Mouse (Mus musculus) kidney, embryonic 16.5 days (tissue): ENCODE measurements at regions not wholly inside any gene's neighbourhood (a gene's known extent, or its start where the extent isn't known, plus 50 kb on each side); places are given as distances from the start of the nearest gene placed in this dataset.

Experiments
- ATAC-seq: fragments of 200-750 bp; cut with Nextera tagmentation; 2 replicates; pipeline ENCODE4 v1.8.0; 2017; ENCODE audit warnings: moderate TSS enrichment; ENCODE audit not compliant: low FRiP score, low TSS enrichment
- H3K27ac ChIP-seq: fragments of 300-500 bp; sonication (generic); 2 replicates; pipeline ENCODE4 v1.5.1; 2014; ENCODE audit warnings: low read length
- H3K27me3 ChIP-seq: fragments of 300-500 bp; sonication (generic); 2 replicates; pipeline ENCODE4 v1.6.1; 2014; ENCODE audit warnings: low read length, control low read depth, mixed read lengths; ENCODE audit not compliant: insufficient read depth
- H3K36me3 ChIP-seq: fragments of 300-500 bp; sonication (generic); 2 replicates; pipeline ENCODE4 v1.6.1; 2014; ENCODE audit warnings: low read length, control low read depth, mixed read lengths; ENCODE audit not compliant: insufficient read depth
- H3K4me1 ChIP-seq: fragments of 300-500 bp; sonication (generic); 2 replicates; pipeline ENCODE4 v1.6.1; 2014; ENCODE audit warnings: low read length, control low read depth, mixed read lengths; ENCODE audit not compliant: insufficient read depth
- H3K4me2 ChIP-seq: fragments of 300-500 bp; sonication (generic); replicated peaks from 2 replicates; pipeline ENCODE4 v1.6.1; 2014; ENCODE audit warnings: low read depth, low read length
- H3K4me3 ChIP-seq: fragments of 300-500 bp; sonication (generic); 2 replicates; pipeline ENCODE4 v1.5.1; 2014; ENCODE audit warnings: mild to moderate bottlenecking, low read length
- H3K9ac ChIP-seq: fragments of 300-500 bp; sonication (generic); replicated peaks from 2 replicates; pipeline ENCODE4 v1.6.1; 2014; ENCODE audit warnings: low read length
- H3K9me3 ChIP-seq: fragments of 300-500 bp; sonication (generic); 2 replicates; pipeline ENCODE4 v1.6.1; 2016; ENCODE audit warnings: low read length, control low read depth
- WGBS: fragments of 180-500 bp; shearing (Covaris S2); extraction: QIAGEN DNeasy Blood & Tissue Kit; methylation state at CpG from one replicate; pipeline ENCODE4 v1.1.7; 2014; 5-methylcytosine and 5-hydroxymethylcytosine counted together

DNA sequence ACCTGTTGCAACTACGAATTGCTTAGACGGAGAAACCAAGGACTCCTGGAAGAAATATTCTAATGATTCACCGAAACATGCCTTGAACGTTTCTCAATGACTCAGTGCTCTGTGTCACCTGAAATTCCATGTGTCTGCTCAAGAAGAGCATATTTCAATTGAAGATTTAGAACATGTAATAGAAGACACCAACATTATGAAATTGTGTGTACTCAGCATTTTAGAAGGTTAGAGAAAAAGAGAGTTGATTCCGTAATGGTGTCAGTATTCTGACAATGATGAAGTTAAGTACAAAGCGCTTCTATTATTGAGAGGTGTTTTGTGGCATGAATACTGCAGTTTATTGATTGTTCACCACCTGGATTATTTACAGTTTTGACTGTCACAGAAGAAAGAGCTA lies 159.1 kb upstream of the Gap43 start:
- ATAC-seq: no peak
- H3K9me3 ChIP-seq: no peaks in the 10 kb centered on the region
- WGBS: 90% methylated on average over 6 of the region's 6 CpGs

DNA sequence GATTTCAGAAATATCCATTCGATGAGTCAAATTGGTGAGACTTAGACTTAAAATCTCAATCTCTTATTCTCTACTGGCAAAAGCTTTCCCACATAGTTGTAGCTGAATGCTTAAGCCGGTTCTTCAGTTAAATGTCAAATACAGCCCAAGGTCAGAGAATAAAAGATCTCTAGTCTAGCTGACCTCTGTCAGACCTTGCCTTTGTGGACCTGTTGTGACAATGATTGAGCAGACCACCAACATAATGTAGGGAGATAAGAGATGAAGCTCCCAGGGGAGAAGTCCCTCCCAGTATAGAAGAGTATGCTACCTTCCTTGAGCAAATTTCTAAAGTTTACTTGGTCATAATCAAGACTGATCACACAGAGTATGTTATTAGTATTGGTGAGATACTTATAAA lies 157.9 kb upstream of the Gap43 start:
- Histone ChIP-seq H3K4me2 (no peak overlapping the region), H3K4me3 (no peak overlapping the region), H3K27ac (no peak overlapping the region), H3K4me1 (no peaks in the 10 kb centered on the region), H3K9ac (no peak overlapping the region), H3K27me3 (no peaks in the 10 kb centered on the region), H3K36me3 (no peaks in the 10 kb centered on the region), H3K9me3 (no peaks in the 10 kb centered on the region)
- 90% methylated on average over 2 of the region's 2 CpGs for WGBS
- no peak for ATAC-seq

More for the DNA sequence above, 159.1 kb upstream of the Gap43 start:
- Histone ChIP-seq H3K36me3 (no peaks in the 10 kb centered on the region), H3K4me3 (no peak overlapping the region), H3K27ac (no peak overlapping the region), H3K4me1 (no peaks in the 10 kb centered on the region), H3K4me2 (no peak overlapping the region), H3K9ac (no peak overlapping the region), H3K27me3 (no peaks in the 10 kb centered on the region)

DNA sequence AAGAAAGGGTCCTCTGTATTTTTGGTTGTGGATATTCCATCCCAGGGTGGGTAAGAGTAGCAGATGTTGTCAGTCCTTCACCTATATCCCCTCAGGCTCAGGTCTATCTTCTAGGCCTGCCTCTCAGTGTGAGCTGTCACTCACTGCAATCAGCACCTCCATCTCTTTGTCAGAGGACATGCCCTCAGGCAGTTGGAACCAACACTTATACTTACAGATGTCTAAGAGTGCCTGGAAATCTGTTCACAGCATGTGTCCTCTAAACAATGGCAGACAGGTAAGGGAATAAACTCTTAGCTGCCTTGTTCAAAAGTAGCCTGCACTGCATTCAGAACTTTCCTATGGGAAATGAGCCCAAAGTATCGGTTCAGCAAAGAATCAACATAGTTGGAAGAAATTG lies 153.1 kb upstream of the Gap43 start:
- WGBS: 93% methylated on average over 1 of the region's 1 CpGs
- Histone ChIP-seq H3K36me3 (no peaks in the 10 kb centered on the region), H3K27ac (no peak overlapping the region), H3K9ac (no peak overlapping the region), H3K4me2 (no peak overlapping the region), H3K27me3 (no peaks in the 10 kb centered on the region), H3K9me3 (no peaks in the 10 kb centered on the region), H3K4me3 (no peak overlapping the region), H3K4me1 (no peaks in the 10 kb centered on the region)
- ATAC-seq: no peak

DNA sequence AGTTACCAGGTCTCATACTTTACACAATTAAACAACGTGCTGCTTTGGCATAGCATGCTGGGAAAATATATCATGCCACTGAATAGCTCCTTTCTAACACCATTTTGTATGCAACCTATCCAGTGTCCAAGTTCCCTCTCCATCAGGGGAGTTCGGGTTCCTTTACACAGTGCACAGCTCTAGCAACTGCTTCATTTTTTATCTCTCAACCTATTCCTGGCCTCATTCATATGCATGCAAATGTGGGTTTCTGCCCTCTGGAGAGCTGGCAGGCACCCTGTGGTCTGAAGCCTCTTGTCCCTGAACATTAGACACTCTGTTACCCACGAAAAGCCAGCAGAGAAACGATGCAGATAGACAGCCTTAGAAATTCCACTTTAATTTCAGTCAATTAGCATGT lies 148.3 kb upstream of the Gap43 start:
- Histone ChIP-seq H3K4me3 (no peak overlapping the region), H3K4me1 (no peaks in the 10 kb centered on the region), H3K27me3 (no peaks in the 10 kb centered on the region), H3K36me3 (no peaks in the 10 kb centered on the region), H3K4me2 (no peak overlapping the region), H3K27ac (no peak overlapping the region), H3K9me3 (no peaks in the 10 kb centered on the region), H3K9ac (no peak overlapping the region)
- no peak for ATAC-seq
- 68% methylated on average over 4 of the region's 4 CpGs for WGBS

DNA sequence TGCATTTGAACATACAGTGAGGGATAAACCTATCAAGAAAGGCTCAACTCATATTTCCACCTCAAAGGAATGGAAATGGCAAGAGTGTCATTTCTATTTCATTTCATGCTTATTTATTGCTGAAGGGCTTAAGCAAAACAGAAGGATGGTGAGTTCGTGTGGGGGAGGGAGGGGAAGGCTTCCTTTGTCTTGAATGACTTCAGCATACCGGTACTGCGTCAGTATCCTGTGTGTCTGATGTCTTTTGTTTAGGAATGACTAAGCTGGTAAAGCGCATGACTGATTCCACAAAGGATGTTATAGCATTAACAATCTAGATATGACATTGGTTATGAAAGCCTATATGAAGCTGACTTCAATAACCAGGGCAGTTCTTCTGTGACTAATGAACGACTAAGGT lies 139.5 kb upstream of the Gap43 start:
- H3K27ac ChIP-seq: no peak overlapping the region
- no peak overlapping the region for H3K9ac ChIP-seq
- H3K4me2 ChIP-seq: no peak overlapping the region
- H3K9me3 ChIP-seq: no peaks in the 10 kb centered on the region
- no peaks in the 10 kb centered on the region for H3K27me3 ChIP-seq
- WGBS: 64% methylated on average over 5 of the region's 5 CpGs
- no peaks in the 10 kb centered on the region for H3K4me1 ChIP-seq
- H3K4me3 ChIP-seq: no peak overlapping the region
- no peak for ATAC-seq
- H3K36me3 ChIP-seq: no peaks in the 10 kb centered on the region

DNA sequence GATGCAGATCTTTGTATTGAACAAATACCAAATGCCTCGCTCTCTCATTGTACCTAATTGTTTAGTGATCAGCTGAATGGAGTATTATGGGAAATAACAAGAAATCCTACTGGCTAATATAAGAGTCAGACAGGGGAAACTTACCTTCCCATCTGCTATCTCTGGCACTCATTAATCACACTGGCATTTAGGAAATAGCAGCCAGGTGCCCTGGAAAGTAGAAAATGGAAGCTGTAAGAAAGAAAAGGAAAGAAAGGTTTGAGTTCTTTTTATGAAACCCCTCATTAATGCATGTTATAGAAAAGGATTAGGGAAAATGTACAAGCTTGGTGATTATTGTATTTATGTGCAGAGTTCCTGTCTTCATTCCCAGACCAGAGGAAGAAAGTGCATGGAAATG lies 126.5 kb upstream of the Gap43 start:
- no peaks in the 10 kb centered on the region for H3K36me3 ChIP-seq
- no peak for ATAC-seq
- H3K4me2 ChIP-seq: no peak overlapping the region
- H3K4me1 ChIP-seq: no peaks in the 10 kb centered on the region
- no peak overlapping the region for H3K4me3 ChIP-seq
- no peak overlapping the region for H3K27ac ChIP-seq
- WGBS: 94% methylated on average over 1 of the region's 1 CpGs
- H3K9ac ChIP-seq: no peak overlapping the region
- H3K9me3 ChIP-seq: no peaks in the 10 kb centered on the region
- H3K27me3 ChIP-seq: no peaks in the 10 kb centered on the region

DNA sequence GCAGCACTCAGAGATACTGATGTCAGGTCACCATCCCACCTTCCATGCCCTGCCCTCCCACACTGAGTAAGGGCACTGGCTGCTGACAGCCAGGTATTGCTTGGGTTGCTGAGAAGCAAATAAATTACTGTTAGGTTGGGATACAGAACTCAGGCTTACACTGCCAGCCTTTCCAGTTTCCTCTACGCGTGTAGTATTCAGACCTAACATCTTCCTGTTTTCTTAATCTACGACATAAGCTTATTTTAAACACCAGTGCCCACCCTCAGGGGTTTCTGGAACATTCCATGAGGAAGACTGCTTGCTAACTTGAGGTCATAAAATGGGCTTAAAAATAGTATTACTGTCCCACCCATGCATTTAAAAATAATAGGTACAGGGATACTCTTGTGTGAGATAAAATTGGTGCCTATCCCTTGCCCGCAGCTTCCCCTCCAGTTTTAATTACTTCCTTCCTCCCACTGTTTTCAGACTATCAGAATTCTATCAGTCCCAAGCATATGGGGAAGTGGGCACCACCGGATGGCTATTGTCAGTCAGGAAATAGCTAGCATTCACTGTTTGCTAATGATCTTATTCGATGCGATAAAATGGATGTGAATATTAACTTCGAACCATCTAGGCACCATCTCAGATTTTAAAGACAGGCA lies 116.0 kb upstream of the Gap43 start:
- H3K4me3 ChIP-seq: no peak overlapping the region
- no peak for ATAC-seq
- 70% methylated on average over 8 of the region's 8 CpGs for WGBS
- peak overlapping the region; percentile 8; the same call in 1 of the 2 replicates for H3K27ac ChIP-seq
- no peak overlapping the region for H3K4me2 ChIP-seq
- no peaks in the 10 kb centered on the region for H3K27me3 ChIP-seq
- no peaks in the 10 kb centered on the region for H3K4me1 ChIP-seq
- no peak overlapping the region for H3K9ac ChIP-seq
- no peaks in the 10 kb centered on the region for H3K9me3 ChIP-seq
- H3K36me3 ChIP-seq: no peaks in the 10 kb centered on the region

DNA sequence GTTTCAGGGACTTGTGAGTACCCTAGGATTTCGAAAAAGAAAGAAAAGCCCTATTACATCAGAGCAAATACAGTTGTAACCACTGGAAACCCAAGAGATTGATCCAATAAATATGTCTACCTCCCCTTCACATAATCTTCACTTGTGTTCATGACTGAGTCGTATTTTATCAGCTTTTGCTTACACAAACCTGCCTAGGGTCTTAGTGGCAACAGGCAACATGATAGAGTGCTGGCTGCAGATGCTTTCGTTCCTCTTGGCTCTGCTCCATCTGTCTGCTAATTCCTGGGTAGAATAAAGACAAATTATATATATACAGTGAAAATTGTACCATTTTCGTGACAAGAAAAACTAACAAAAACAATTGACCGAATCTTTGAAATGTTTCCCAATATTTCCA lies 112.9 kb upstream of the Gap43 start:
- no peak for ATAC-seq
- 53% methylated on average over 5 of the region's 5 CpGs for WGBS
- Histone ChIP-seq H3K36me3 (no peaks in the 10 kb centered on the region), H3K4me3 (no peak overlapping the region), H3K4me1 (no peaks in the 10 kb centered on the region), H3K9ac (no peak overlapping the region), H3K4me2 (no peak overlapping the region), H3K27ac (no peak overlapping the region), H3K27me3 (no peaks in the 10 kb centered on the region), H3K9me3 (no peaks in the 10 kb centered on the region)

DNA sequence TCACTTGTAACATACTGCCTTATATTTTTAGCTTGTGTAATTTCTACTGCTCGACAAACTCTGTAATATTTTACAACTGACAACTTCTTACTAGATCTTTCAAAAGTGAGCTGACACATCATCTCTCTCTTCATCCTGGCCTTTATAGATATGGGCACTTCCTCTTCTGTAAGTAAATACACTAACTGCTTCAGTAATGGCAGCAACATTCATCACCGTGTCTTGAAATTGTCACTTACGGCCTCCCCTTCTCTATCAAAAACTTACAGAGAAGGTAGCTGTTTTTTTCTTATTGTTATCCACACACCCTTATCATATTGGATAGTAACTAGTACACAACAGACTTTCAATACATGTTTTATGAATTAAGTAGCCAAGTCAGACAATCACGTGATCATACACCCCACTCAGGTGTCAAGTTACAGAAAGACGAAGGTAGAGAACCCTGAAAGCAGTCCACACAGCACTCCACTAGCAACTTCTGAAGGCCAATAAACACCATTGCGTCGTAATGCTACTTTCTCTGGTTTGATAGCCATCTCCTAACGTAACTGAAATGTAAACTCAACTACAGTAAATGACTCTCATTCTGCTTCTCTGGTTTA lies 109.5 kb upstream of the Gap43 start:
- Histone ChIP-seq H3K4me3 (no peak overlapping the region), H3K9me3 (no peaks in the 10 kb centered on the region), H3K27me3 (no peaks in the 10 kb centered on the region), H3K4me1 (no peaks in the 10 kb centered on the region), H3K27ac (no peak overlapping the region), H3K9ac (no peak overlapping the region), H3K36me3 (no peaks in the 10 kb centered on the region), H3K4me2 (no peak overlapping the region)
- no peak for ATAC-seq
- WGBS: 79% methylated on average over 8 of the region's 8 CpGs

DNA sequence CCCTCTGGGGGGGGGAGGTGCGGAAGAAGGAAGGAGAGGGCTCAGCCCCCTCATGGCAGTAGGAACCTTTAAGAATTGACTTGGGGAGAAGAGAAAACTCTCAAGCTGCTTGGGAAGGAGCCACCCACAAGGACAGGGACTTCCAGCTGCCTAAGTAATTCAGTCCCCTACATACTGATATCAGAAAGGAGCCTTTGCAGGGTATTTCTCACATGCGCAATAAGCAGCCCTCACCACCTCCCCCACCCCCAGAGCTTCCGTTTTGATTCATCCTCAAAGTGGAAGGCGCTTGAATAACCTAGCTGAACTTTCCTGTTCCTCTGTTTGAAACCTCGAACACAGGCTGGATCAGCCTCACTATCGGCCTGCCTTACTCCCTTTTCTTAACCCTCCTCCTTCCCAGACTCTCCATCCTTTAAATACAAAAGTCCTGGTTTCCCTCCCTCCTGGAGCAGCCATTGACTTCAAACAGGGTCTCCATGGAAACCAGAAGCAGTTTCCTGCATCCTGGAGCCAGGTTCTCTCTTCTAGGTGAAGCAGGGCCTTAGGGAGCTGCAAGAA lies 104.5 kb upstream of the Gap43 start:
- H3K36me3 ChIP-seq: no peaks in the 10 kb centered on the region
- no peak overlapping the region for H3K4me3 ChIP-seq
- H3K27ac ChIP-seq: no peak overlapping the region
- 24% methylated on average over 6 of the region's 6 CpGs for WGBS
- H3K9me3 ChIP-seq: no peaks in the 10 kb centered on the region
- no peaks in the 10 kb centered on the region for H3K4me1 ChIP-seq
- no peaks in the 10 kb centered on the region for H3K27me3 ChIP-seq
- no peak for ATAC-seq
- peak overlapping the region; percentile 34; the same call in 1 of the 2 replicates for H3K4me2 ChIP-seq
- H3K9ac ChIP-seq: no peak overlapping the region
